Mouse (Mus musculus) megakaryocyte-erythroid progenitor cell, adult 5-6 weeks (primary cell): Measurements from ENCODE around the gene Pcyt2. TPM values are rescaled to one million over a fixed set of nuclear protein-coding genes. Genes with fewer than 3 reads are reported as not detected.
A peak's percentile ranks its signal among the peaks of the same experiment; 100 is the strongest.

Experiments used
- ATAC-seq: replicated peaks from 2 replicates; pipeline ENCODE4 v1.8.0; 2016; ENCODE audit warnings: mild to moderate bottlenecking, inconsistent platforms; ENCODE audit not compliant: severe bottlenecking, poor library complexity, low FRiP score, low TSS enrichment
- total RNA-seq, 2 experiments: library from RNA; stranded (forward) in 1 of 2; stranded (reverse) in 1 of 2; fragments of 200-1000, 215-1000 nt in 1 of 2; fragments of >200 nt in 1 of 2; fragmentation: Nextera tagmentation in 1 of 2; gene quantifications; 2 replicates each; pipeline ENCODE4 v1.2.3; 2014 to 2017

Pcyt2 gene
- total RNA-seq, 2 experiments from 2014 or later = 29.6 to 74.6 TPM

DNA sequence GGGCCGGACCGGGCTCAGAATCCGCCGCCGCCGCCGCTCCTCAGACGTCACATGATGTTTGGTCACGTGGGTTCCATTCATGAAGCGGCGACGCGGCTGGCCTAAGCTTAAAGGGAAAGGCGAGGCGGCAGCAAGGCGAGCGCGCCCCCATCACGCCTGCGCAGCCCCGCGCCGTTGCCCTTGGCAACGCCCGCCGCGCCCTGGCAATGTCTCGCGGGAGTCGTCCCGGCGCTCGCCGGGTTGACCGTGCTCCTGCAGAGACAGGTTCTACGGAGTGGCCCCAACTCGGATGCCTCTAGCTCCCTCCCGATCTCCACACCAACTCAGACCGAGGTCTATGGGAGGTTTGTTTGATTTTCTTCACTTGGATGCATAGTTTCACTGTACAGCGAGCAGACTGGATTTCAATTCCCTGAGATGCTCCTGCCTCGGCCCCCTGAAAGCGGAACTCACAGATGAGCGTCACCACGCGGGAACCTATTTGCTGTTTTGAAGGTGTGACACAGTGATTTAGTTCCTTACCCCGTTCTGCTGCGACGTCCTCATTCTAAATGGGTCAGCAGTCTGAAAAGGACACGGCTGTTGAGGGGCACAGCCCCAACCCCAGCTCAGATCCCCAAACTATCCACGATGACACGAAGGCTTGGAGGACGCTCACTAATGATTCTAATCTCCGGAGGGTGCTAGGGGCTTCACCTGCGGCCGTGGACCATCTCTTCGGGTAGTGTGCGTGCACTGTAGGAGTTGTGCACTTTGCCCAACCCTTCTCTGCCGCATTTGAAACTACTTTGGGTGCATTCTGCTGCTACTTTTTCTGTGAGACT lies 16.0 kb upstream of the Pcyt2 start, which contains the start of gene Mafg:
Mafg (minus strand) TSS at position 81 of the 824 bp plus-strand sequence.
- ATAC-seq = peak; percentile 52

GRCm38 (mm10) chr11:120632559-120633519 lies 15.1 kb upstream of the Pcyt2 start:
- ATAC-seq = peak; percentile 36

- no peak for ATAC-seq
Observed at GRCm38 (mm10) chr11:120631726-120632448, 14.2 kb upstream of the Pcyt2 start.

GRCm38 (mm10) chr11:120630881-120631725 lies 13.4 kb upstream of the Pcyt2 start:
- ATAC-seq = no peak

DNA sequence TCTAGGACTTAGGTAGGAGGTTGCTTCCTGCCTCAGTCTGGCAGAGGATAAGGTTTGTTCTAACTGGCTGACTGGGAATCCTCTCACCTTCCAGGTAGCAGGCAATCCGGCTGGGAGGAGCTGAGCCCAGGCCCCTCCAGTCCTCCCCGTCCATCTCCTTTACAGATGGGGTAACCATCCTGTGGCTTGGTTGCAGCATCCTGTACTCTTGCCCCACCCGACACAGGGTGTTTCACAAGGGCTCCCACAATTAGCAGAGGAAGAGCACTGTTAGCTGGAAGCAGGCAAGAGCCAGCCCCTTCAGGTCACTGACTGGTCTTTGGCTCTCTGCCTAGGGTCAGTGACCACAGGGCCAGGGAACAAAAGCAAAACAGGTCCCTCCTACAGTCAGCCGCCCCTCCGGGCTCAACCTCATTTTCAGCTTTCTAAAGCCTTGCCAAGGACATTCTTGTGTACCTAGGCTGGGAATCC lies 12.7 kb upstream of the Pcyt2 start:
- no peak for ATAC-seq

- ATAC-seq = no peak
Observed at GRCm38 (mm10) chr11:120629911-120630310, 12.2 kb upstream of the Pcyt2 start.

GRCm38 (mm10) chr11:120629341-120629730 lies 11.6 kb upstream of the Pcyt2 start:
- peak; percentile 48 for ATAC-seq

DNA sequence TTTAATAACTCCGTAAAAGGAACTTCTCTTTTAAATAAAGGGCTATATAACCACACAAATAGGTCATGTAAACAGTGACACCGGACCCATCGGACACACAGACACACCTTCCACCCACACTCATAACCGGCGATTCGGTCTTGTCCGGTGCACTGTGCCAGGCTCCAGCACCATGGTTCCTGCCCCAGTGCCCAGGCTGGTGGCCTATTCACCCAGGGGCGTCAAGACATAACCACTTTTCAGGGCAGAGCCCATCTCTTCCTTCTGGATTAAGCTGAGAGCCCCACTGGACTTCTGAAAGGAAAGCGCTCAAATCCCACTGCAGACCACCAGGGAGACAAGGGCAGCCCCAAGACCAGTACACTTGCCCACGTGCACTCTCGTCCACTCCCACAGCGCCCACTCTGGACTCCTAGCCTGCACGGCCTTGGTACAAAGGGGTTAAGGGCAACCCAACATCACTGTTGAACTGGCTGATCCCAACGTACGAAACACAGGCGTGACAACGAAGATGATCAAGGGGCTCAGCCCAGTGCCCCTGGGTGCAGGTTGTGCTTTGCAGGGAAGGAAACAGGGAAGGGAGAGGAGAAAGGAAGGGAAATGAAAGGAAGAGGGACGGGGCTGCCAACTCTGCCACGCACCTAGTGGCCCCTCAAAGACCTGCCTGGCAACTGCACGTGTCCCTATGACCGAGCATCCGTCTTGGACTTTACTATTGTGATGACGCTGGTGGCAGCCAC lies 11.0 kb upstream of the Pcyt2 start:
- ATAC-seq = no peak

DNA sequence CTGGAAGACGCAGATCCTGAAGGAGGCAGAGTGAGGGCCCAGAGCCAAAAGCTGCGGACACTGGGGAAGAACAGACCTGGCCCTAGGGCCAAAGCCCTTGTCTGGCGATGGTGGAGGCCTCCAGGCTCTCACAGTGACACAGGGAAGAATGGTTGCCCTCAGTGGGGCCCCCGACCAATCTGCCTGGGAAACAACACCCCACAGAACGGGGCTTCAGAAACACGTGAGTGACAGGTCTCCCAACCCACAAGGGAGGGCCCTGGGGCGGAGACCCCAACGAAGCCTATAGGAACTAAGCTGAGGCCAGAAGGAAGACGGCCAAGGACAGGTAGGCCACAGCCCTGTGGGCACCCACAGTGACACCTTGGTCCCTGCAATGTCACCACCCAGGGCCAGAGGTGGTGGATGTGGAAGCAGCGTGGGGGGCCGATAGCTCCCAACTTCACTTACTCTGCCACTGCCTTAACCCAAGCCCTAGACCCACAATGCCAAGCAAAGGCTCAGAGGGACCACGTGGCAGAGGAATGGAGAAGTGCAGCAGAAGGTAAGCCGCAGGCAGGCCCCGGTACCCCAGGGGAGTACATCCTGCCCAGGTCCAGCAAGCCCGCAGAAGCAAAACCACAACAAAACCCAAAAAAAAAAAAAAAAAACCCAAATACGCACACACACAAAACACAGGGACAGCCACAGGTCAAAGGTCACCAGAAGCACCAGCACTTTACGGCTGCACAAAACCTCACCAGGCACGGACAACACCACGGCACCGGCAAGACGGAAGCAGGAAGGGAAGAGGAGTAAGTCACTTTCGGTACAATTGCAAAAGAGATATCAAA lies 9.9 kb upstream of the Pcyt2 start:
- ATAC-seq = no peak

DNA sequence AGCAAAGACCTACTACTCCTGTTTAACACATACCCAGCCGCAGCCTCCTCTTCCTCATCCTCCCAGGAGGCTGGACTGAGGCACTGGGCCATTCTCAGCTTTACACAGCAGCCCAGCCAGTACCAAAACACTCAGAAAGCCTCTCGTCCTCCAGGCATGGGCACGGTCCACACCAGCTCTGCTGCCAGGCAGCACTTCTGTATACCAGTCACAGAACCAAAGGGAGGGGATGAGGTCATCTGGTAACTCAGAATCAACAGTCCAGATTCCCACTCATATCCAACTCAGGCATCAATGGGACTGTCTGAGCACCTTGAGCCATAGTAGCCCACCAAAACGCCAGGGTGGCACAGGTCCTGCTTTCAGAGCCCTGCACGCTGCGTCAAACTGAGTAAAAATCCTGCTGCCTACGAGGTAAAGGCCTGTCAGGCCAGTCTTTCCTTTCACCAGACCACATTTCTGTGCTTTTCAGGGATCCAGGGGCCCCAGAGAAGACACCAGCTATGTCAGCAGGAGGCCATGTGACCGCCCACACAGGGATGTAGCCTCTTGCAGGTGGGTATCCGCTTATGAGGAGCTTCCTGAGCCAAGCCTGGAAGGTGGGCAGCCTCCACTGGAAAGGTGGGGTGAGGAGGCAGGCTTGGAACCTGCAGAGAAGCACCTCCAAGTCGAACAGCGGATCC lies 9.2 kb upstream of the Pcyt2 start:
- ATAC-seq = no peak

DNA sequence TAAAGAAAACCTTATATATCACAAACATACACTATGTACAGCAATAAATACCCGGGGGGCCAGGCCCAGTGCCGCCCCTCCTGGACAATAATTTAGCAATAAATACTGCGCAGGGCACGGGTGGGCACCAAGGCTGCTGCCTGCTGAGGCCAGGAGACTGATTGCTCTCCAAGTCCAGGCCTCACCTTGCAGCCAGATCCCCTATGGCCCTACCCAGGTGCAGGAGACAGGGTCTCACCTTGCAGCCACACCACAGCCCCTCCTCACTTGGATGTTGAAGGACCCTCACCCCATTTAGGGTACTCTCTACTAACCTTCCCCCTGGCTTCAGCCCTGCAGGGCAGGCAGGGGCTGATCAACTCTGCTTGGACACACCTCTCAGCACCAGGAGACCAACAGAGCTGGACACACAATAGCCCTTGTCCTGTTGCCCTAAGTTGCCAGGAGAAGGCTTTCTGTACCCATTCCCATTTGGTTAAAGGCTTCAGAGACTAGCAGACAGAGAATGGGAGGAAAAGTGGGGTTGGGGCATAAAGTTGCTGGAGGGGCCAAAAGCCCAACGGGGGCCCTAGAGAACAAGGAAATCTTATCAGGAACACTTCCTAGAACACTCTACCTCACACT lies 7.5 kb upstream of the Pcyt2 start, which contains the start of gene Sirt7:
Sirt7 (minus strand) TSS at position 89 of the 624 bp plus-strand sequence.
- no peak for ATAC-seq

GRCm38 (mm10) chr11:120624680-120625111 lies 7.0 kb upstream of the Pcyt2 start:
- peak; percentile 50 for ATAC-seq

- 0 out of 2 replicates have a peak, but pooled peaks have one; percentile 33 for ATAC-seq
Observed at GRCm38 (mm10) chr11:120623961-120624679, 6.4 kb upstream of the Pcyt2 start.

DNA sequence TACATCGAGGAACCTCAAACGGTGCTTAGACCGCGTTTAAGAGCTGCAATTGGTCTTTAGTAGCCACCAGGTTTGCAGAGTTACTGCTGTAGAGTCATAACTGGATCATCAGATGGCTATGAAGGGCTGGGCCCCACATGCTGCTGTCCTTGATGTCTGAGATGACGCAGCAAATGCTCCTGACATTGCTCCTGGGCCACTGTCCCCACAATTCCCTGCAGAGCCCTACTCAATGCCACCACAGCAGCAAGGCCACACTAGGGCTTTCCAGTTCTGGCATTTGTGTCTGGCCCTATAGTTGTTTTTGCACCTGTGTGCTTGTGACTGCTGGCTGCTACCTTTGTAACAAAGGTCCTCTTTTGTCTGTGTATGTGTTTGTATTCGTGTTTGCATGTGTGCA lies 5.1 kb upstream of the Pcyt2 start:
- ATAC-seq = no peak

DNA sequence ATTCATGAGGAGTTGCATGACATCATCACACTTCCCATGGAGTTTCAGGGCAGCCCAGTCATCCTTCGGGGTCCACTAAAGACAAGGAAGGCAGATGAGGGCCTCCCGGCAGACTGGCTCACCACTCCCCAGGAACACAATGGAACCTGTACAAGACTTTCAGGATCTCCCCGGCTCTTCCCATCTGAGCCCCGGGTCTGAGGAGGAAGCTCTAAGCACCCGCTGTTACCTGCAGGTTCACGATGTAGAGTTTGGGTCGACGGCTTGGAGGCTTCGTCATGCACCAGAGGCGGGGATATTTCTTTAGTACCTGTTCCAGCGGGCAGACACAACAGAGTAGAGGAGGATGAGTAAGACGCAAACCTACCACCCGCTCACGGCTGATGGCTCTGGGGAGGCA lies 2.5 kb upstream of the Pcyt2 start:
- no peak for ATAC-seq
